Mouse (Mus musculus) heart, postnatal 14 days (tissue): Measurements from ENCODE around the gene Ascl3. TPM values are rescaled to one million over a fixed set of nuclear protein-coding genes. Genes with fewer than 3 reads are reported as not detected.

Experiments
- total RNA-seq, 2 experiments: library from RNA; stranded (reverse); gene quantifications; 2 replicates each; pipeline ENCODE4 v1.2.3; 2021

The Ascl3 gene
- total RNA-seq, 2 experiments from 2014 or later: not detected

Other genes starting within 250 kb of the Ascl3 start
- gene Trim66, start 223.6 kb downstream of the Ascl3 start, total RNA-seq: under 1 TPM; 0.02 to 0.12 TPM
- gene Rpl27a, start 212.6 kb downstream of the Ascl3 start, total RNA-seq: 100 to 1,000 TPM; 100 to 103 TPM
- 10 to 100 TPM; 33.5 to 35.2 TPM for gene St5, start 28.1 kb downstream of the Ascl3 start, total RNA-seq
- gene Akip1, start 28.0 kb downstream of the Ascl3 start, total RNA-seq: 10 to 100 TPM; 12.1 to 12.4 TPM
- under 1 TPM in 1 of 2 experiments, not detected in 1; 0.38 TPM for gene BC051019, start 7.9 kb downstream of the Ascl3 start, total RNA-seq
- 10 to 100 TPM; 32.3 to 33.7 TPM for gene Tmem9b, start 21.1 kb upstream of the Ascl3 start, total RNA-seq
- under 1 TPM; 0.20 to 0.29 TPM for gene Nrip3, start 50.3 kb upstream of the Ascl3 start, total RNA-seq
- gene Scube2, start 134.0 kb upstream of the Ascl3 start, total RNA-seq: 10 to 100 TPM; 15.4 to 15.6 TPM
- 100 to 1,000 TPM; 151 to 158 TPM for gene Dennd5a, start 228.7 kb upstream of the Ascl3 start, total RNA-seq